Mouse (Mus musculus) thymus, postnatal 10 days (tissue): Measurements from ENCODE around the gene Ror1.

Experiments used
- DNase-seq, 2 experiments: peaks; one replicate each; pipeline ENCODE4 v3.0.0; 2021; ENCODE audit warnings: low spot score in 2 of 2

Ror1 gene

GRCm38 (mm10) chr4:100488447-100488846 lies 392.9 kb downstream of the Ror1 start:
- DNase-seq: no peak
